Mouse (Mus musculus) C2C12 (cell line): ENCODE results near the gene Bmper. TPM values are rescaled to one million over a fixed set of nuclear protein-coding genes. Genes with fewer than 3 reads are reported as not detected.

ENCODE experiments used
- H3K27me3 ChIP-seq: one replicate; pipeline ENCODE4 v1.6.1; 2011; ENCODE audit not compliant: control insufficient read depth, insufficient read depth, insufficient read length
- H3K36me3 ChIP-seq: one replicate; pipeline ENCODE4 v1.6.1; 2011; ENCODE audit not compliant: control insufficient read depth, insufficient read depth
- H3K4me3 ChIP-seq: one replicate; pipeline ENCODE4 v1.5.1; 2011; ENCODE audit warnings: mild to moderate bottlenecking, control low read depth; ENCODE audit not compliant: poor library complexity, insufficient read depth, severe bottlenecking
- H3K79me2 ChIP-seq: one replicate; pipeline ENCODE4 v1.6.1; 2011; ENCODE audit not compliant: control insufficient read depth, insufficient read depth
- H3K79me3 ChIP-seq: one replicate; pipeline ENCODE4 v1.6.1; 2011; ENCODE audit warnings: low read depth, control low read depth
- H3ac ChIP-seq: one replicate; pipeline ENCODE3; 2011; ENCODE audit warnings: low read depth; ENCODE audit not compliant: control insufficient read depth, insufficient read length
- CEBPB ChIP-seq: IDR thresholded peaks from one replicate; pipeline ENCODE4 v1.6.1; 2011; ENCODE audit warnings: low read depth, mild to moderate bottlenecking, control low read depth, moderate library complexity
- CTCF ChIP-seq: IDR thresholded peaks from one replicate; pipeline ENCODE4 v1.5.1; 2011; ENCODE audit not compliant: control insufficient read depth, insufficient read depth, insufficient read length
- FOSL1 ChIP-seq: IDR thresholded peaks from one replicate; pipeline ENCODE4 v1.8.0; 2011; ENCODE audit warnings: mild to moderate bottlenecking, low read length; ENCODE audit not compliant: poor library complexity, insufficient read depth, severe bottlenecking
- MAX ChIP-seq: IDR thresholded peaks from one replicate; pipeline ENCODE4 v1.6.1; 2011; ENCODE audit warnings: mild to moderate bottlenecking, control low read depth
- MYOD1 ChIP-seq: IDR thresholded peaks from one replicate; pipeline ENCODE4 v1.6.1; 2011; ENCODE audit warnings: low read depth; ENCODE audit not compliant: control insufficient read depth, insufficient read length
- MYOG ChIP-seq: IDR thresholded peaks from one replicate; pipeline ENCODE4 v1.6.1; 2011; ENCODE audit not compliant: control insufficient read depth, insufficient read length; ENCODE audit errors: extremely low read depth
- USF1 ChIP-seq: IDR thresholded peaks from one replicate; pipeline ENCODE4 v1.6.1; 2011; ENCODE audit warnings: low read depth, mild to moderate bottlenecking, control low read depth, moderate library complexity
- polyA plus RNA-seq: library from polyadenylated mRNA; unstranded; fragments of >200 nt; fragmentation: generic; extraction: Trizol; gene quantifications from one replicate; pipeline ENCODE4 v1.2.1, GENCODE M21; 2012; ENCODE audit warnings: missing spikeins

Bmper gene
- polyA plus RNA-seq, 1 experiment, result 1.2 TPM

DNA sequence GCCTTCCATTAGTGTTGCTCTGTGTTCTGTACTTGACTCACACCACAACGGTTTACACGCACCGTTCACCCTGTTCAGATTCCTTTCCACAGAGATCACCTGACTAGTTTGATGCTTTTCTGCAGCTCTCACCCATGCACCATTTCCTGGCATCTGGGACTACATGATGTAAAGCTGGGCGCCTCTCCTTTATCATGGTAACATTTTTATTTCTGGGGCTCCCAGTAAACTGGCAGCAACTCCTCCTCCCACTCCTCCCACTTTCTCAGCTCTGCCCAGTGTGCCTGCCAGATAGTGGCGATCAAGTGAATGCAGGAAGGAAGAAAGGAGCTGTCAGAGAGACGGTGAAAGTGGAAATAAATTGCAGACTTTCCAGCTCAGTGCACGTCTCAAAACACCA is 45.7 kb downstream of the Bmper start:
- Histone ChIP-seq H3K27me3 (no peaks in the 10 kb centered on the region), H3K79me2 (no peaks in the 10 kb centered on the region), H3ac (no peak overlapping the region), H3K4me3 (no peak overlapping the region), H3K36me3 (no peaks in the 10 kb centered on the region), H3K79me3 (no peaks in the 10 kb centered on the region)
- TF ChIP-seq USF1 (no peak), CTCF (no peak), FOSL1 (no peak), MYOD1 (no peak), MAX (no peak), MYOG (no peak), CEBPB (no peak)

DNA sequence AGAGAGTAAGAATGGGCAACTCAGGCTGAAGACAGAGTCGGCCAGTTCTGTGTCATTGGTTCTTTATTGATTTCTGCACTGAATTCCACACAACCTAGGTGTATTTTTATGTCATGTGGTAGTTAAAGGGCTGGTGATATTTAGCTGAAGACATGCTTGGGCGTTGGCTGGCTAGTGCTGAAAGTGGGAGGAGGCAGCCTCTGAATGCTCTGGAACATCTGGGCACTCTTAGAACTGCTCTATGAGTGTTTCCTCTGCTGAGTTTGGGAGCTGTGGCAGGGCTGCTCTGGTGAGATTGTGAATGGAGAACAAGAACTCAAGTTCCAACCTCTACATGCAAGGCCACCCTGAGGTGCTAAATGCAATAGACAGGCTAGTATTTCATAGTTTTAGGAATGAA is 46.2 kb downstream of the Bmper start:
- no peaks in the 10 kb centered on the region for H3K27me3 ChIP-seq
- H3K79me2 ChIP-seq, result no peaks in the 10 kb centered on the region
- no peak overlapping the region for H3K4me3 ChIP-seq
- H3K79me3 ChIP-seq, result no peaks in the 10 kb centered on the region
- no peak overlapping the region for H3ac ChIP-seq
- H3K36me3 ChIP-seq, result no peaks in the 10 kb centered on the region
- TF ChIP-seq MYOG (no peak), MYOD1 (no peak), CTCF (no peak), FOSL1 (no peak), CEBPB (no peak), USF1 (no peak), MAX (no peak)

DNA sequence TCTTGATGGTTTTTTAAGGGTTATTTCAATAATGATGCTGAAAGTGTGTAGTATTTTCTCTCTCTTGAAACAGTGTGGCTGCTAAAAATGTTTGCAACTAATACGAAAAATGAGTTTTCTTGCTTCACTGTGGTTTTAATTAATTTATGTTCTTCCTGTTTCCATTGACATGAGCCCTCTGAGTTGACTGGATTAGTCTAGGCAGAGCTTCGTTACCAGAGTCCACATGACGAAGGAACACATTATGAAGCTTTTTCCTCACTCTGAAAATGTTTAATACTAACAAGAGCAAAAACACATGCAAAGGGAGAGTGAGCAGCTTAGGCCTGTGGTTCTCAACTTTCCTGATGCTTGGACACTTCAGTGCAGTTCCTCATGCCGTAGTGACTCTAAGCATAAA is 53.4 kb downstream of the Bmper start:
- TF ChIP-seq MAX, result no peak
- no peak for TF ChIP-seq CEBPB
- TF ChIP-seq FOSL1, result no peak
- no peak for TF ChIP-seq MYOD1
- TF ChIP-seq CTCF, result no peak
- no peak for TF ChIP-seq MYOG
- no peak for TF ChIP-seq USF1
- Histone ChIP-seq H3K36me3 (no peaks in the 10 kb centered on the region), H3K4me3 (no peak overlapping the region), H3ac (no peak overlapping the region), H3K27me3 (no peaks in the 10 kb centered on the region), H3K79me2 (no peaks in the 10 kb centered on the region), H3K79me3 (no peaks in the 10 kb centered on the region)

DNA sequence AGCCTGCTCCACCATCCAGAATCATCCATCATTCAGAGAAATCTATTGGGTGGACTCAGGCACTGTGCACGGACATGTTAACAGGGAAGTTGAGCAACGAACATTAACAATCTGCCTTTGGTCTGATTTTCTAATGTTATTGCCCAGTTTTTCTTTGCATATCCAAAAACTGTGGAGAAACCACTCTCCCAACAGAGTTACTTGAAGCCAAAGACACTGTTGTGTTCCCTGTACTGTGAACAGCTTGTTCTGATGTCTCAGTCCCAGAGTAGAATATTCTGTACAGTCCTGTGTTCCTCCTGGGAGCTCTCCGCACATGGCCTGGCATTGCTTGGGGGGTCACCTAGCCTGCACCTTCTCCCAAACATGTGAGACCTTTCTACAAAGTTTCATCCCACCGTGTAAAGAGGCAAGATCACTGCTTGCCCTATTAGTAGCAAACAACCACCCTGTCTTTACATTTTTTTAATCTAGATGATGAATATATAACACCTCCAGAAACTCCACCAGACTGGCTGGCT is 62.1 kb downstream of the Bmper start:
- TF ChIP-seq USF1 (no peak), FOSL1 (no peak), MYOD1 (no peak), CEBPB (no peak), MYOG (no peak), CTCF (no peak), MAX (no peak)
- no peak overlapping the region for H3K4me3 ChIP-seq
- H3K79me3 ChIP-seq, result no peaks in the 10 kb centered on the region
- H3ac ChIP-seq, result no peak overlapping the region
- no peaks in the 10 kb centered on the region for H3K27me3 ChIP-seq
- H3K79me2 ChIP-seq, result no peaks in the 10 kb centered on the region
- no peaks in the 10 kb centered on the region for H3K36me3 ChIP-seq

DNA sequence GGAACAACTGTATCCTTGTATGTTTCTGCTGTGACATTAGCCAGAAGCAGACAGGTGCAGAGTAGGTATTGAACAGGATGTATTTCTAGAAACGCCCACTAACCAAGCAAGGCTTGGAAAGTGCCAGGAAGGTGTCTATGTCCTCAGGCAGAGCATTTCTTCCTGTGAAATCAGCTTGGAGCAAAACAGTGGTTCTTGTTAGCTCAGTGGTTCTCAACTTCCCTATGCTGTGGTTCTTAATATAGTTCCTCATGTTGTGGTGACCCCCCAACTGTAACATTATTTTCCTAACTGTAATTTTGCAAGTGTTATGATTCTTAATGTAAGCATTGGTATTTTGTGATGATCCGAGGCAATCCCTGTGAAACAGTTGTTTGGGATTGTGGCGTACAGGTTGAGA is 70.7 kb downstream of the Bmper start:
- Histone ChIP-seq H3K27me3 (no peaks in the 10 kb centered on the region), H3K36me3 (no peaks in the 10 kb centered on the region), H3K79me3 (no peaks in the 10 kb centered on the region), H3K4me3 (no peak overlapping the region), H3K79me2 (no peaks in the 10 kb centered on the region), H3ac (no peak overlapping the region)
- TF ChIP-seq CEBPB, result no peak
- TF ChIP-seq MAX, result no peak
- no peak for TF ChIP-seq USF1
- TF ChIP-seq MYOG, result no peak
- no peak for TF ChIP-seq FOSL1
- TF ChIP-seq CTCF, result no peak
- TF ChIP-seq MYOD1, result no peak

DNA sequence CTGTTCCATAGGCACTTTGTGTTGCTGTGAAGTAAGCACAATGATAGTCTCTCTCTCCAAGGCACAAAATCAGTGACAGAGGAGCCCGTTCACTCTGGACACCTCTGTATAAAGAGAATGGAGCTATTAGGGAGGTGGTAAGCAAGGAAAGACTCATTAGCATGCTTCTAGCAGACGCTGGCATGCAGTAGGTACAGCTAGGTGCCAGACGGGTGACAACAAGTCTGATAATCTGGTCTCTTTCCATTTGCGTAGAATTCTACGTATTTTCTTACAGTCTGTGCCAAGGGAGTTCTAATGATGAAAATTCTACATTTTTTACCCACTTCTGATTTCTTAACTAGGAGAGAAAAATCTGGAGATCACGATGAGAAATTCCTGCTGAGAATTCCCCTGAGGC is 72.7 kb downstream of the Bmper start:
- no peaks in the 10 kb centered on the region for H3K27me3 ChIP-seq
- no peaks in the 10 kb centered on the region for H3K79me3 ChIP-seq
- TF ChIP-seq CTCF (no peak), FOSL1 (no peak), MAX (no peak), MYOD1 (no peak), MYOG (no peak), USF1 (no peak), CEBPB (no peak)
- H3K36me3 ChIP-seq, result no peaks in the 10 kb centered on the region
- H3K79me2 ChIP-seq, result no peaks in the 10 kb centered on the region
- no peak overlapping the region for H3K4me3 ChIP-seq
- no peak overlapping the region for H3ac ChIP-seq
